Mouse (Mus musculus) G1E (cell line): ENCODE data around the gene Nrf1. TPM values are rescaled to one million over a fixed set of nuclear protein-coding genes. Genes with fewer than 3 reads are reported as not detected.

Experiments used
- ATAC-seq: 2 replicates; pipeline ENCODE4 v1.8.0; 2016; ENCODE audit warnings: mild to moderate bottlenecking; ENCODE audit not compliant: insufficient number of reproducible peaks, poor library complexity, low FRiP score, severe bottlenecking; ENCODE audit errors: extremely low read depth
- DNase-seq: peaks from one replicate; pipeline ENCODE4 v3.0.0; 2012; ENCODE audit warnings: low spot score
- H3K27me3 ChIP-seq: 2 replicates; pipeline ENCODE4 v1.6.1; 2012; ENCODE audit warnings: mild to moderate bottlenecking, low read length, inconsistent platforms; ENCODE audit not compliant: insufficient read depth
- H3K36me3 ChIP-seq: replicated peaks from 2 replicates; pipeline ENCODE3; 2012; ENCODE audit warnings: mild to moderate bottlenecking, inconsistent platforms
- H3K4me1 ChIP-seq: 2 replicates; pipeline ENCODE4 v1.6.1; 2012; ENCODE audit warnings: low read depth, low read length, inconsistent platforms, mixed read lengths; ENCODE audit not compliant: insufficient read depth
- H3K4me3 ChIP-seq: 2 replicates; pipeline ENCODE4 v1.5.1; 2012; ENCODE audit warnings: low read depth, mild to moderate bottlenecking, inconsistent platforms, low read length, moderate library complexity, mixed read lengths
- H3K9me3 ChIP-seq: replicated peaks from 2 replicates; pipeline ENCODE4 v1.6.1; 2012; ENCODE audit warnings: inconsistent platforms
- CTCF ChIP-seq: IDR thresholded peaks from 2 replicates; pipeline ENCODE4 v1.5.1; 2012; ENCODE audit warnings: low read depth, low read length, inconsistent platforms, mixed read lengths
- GATA1 ChIP-seq: IDR thresholded peaks from 2 replicates; pipeline ENCODE4 v1.6.1; 2012; ENCODE audit warnings: borderline replicate concordance, low read length, inconsistent platforms, mixed read lengths
- GATA2 ChIP-seq: IDR thresholded peaks from 2 replicates; pipeline ENCODE4 v1.6.1; 2012; ENCODE audit warnings: low read depth, low read length, inconsistent platforms, borderline replicate concordance
- POLR2AphosphoS5 ChIP-seq: IDR thresholded peaks from 2 replicates; pipeline ENCODE4 v1.6.1; 2012; ENCODE audit warnings: low read depth, low read length, inconsistent platforms; ENCODE audit not compliant: insufficient replicate concordance
- TAL1 ChIP-seq: conservative IDR thresholded peaks from 2 replicates; pipeline ENCODE4 v1.6.1; 2012; ENCODE audit warnings: low read depth, low read length, inconsistent platforms, mixed read lengths
- polyA plus RNA-seq: library from polyadenylated mRNA; stranded (reverse); fragments of >175 nt; gene quantifications from 2 replicates; pipeline ENCODE4 v1.2.3, GENCODE M21; 2012
- total RNA-seq, 2 experiments: library from RNA; stranded (forward) in 1 of 2; stranded (reverse) in 1 of 2; fragments of 200-1000 nt in 1 of 2; fragments of >200 nt in 1 of 2; fragmentation: Nextera tagmentation in 1 of 2; gene quantifications; 2 replicates each; pipeline ENCODE4 v1.2.3; 2014 to 2017

Gene Nrf1
- total and polyA plus RNA-seq, 3 experiments = 9.7 to 79.0 (median 52.4) TPM

DNA sequence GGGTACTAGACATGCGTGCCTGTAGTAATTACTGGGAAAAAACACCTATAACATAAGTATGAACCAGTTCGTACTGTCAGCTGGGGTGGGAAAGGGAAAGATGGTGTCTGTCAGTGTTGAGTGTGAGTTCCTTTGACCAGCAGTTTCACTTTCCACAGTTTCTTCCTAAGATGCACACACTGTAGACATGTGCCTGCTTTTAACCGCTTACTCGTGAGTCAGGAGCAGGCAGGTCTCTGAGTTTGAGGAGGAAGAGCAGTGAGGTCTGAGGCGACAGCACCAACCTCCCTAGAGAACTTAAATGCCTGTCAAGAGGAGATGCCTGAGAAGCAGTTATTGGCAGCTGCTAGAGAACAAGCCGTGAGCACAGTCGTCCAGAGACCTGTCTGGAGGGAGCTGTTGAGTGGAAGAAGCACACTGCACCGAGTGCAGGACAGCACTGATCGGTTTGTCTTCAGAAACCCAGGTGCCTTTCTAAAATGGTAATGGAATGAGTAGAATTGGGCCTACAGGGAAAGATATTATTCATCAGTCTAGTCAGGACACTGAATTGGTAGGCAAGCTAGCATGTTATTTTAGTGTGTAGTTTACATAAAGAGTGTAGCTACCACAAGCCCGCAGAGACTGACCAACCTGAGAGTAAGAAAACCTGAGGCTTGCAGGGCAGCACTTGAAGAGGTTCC is 62.2 kb downstream of the Nrf1 start:
- no peaks in the 10 kb centered on the region for H3K4me1 ChIP-seq
- H3K36me3 ChIP-seq = peaks cover 86% of the 10 kb centered on the region
- no peaks in the 10 kb centered on the region for H3K9me3 ChIP-seq
- TF ChIP-seq GATA1 (no peak), GATA2 (no peak), CTCF (no peak), POLR2AphosphoS5 (no peak), TAL1 (no peak)
- ATAC-seq = no peak
- H3K4me3 ChIP-seq = no peak overlapping the region
- no peak for DNase-seq
- H3K27me3 ChIP-seq = no peaks in the 10 kb centered on the region

DNA sequence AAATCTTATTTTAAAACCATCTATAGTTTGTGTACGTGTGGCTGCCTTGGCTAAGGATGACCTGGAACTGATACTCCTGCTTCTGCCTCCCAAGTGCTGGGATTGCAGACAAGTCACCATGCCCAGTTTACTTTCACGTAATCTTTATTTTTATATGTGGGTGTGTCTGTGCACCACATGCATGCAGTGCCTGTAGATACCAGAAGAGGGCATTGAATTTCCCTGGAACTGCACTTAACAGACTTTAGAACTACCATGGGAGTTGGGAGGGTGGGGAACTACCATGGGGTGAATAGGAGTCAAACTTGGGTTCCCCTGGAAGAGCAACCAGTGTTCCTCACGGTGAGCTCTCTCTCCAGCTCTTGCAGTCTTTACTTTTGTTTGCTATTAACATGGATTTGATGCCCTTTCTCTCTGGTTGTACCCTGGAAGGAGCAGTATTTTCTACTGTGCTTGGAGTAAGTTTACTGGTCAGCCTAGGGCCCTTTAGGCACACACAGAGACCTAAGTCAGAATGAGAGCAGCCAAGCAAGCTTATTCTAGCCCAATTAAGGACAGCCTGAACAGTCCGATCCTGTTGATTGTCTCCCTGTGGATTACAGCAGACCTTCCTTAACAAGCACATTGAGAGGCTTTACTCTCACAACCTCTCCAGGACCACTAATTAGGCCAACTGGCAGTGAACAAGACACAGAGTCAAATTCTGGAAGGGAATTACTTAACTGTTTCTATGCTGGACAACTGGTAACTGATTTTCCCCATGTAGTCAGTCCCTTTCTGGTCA is 64.8 kb downstream of the Nrf1 start:
- TF ChIP-seq GATA1 (no peak), TAL1 (no peak), GATA2 (no peak)
- DNase-seq (no peak), ATAC-seq (no peak)
- peaks cover 85% of the 10 kb centered on the region for H3K36me3 ChIP-seq
- H3K27me3 ChIP-seq = no peaks in the 10 kb centered on the region
- H3K4me3 ChIP-seq = no peak overlapping the region
- H3K9me3 ChIP-seq = no peaks in the 10 kb centered on the region
- no peaks in the 10 kb centered on the region for H3K4me1 ChIP-seq

GRCm38 (mm10) chr6:30114101-30114500 is 66.3 kb downstream of the Nrf1 start:
- no peak overlapping the region for H3K4me3 ChIP-seq
- H3K9me3 ChIP-seq = no peaks in the 10 kb centered on the region
- no peaks in the 10 kb centered on the region for H3K27me3 ChIP-seq
- ATAC-seq (no peak), DNase-seq (no peak)
- H3K36me3 ChIP-seq = peaks cover 87% of the 10 kb centered on the region
- no peaks in the 10 kb centered on the region for H3K4me1 ChIP-seq
- TF ChIP-seq TAL1 (no peak), CTCF (no peak), POLR2AphosphoS5 (no peak), GATA1 (no peak), GATA2 (no peak)

GRCm38 (mm10) chr6:30121152-30121551 is 73.4 kb downstream of the Nrf1 start:
- TF ChIP-seq CTCF = no peak
- TF ChIP-seq POLR2AphosphoS5 = no peak
- Histone ChIP-seq H3K27me3 (no peaks in the 10 kb centered on the region), H3K9me3 (no peaks in the 10 kb centered on the region), H3K4me3 (no peak overlapping the region), H3K4me1 (peaks cover 5% of the 10 kb centered on the region), H3K36me3 (peaks cover 87% of the 10 kb centered on the region)
- DNase-seq (no peak), ATAC-seq (no peak)

DNA sequence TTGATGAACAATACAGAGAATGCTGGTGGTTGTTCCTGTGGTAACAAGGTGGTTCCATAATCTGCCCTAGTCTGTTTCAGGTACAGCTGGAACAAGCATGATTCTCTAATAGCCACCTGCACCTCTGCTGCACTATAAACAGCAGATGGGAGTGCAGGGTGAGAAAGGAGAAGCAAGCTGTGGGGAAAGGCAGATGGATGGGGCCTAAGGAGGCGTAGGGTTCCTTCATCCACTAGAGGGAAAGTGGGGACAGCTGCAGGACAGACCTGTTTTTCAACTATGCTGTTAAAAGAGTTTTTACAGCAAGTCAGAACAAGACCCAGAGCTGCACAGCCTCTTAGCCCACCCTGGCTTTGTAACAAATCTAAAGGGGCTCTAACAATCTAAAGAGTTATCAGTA is 73.8 kb downstream of the Nrf1 start:
- no peaks in the 10 kb centered on the region for H3K27me3 ChIP-seq
- peaks cover 9% of the 10 kb centered on the region for H3K4me1 ChIP-seq
- H3K36me3 ChIP-seq = peaks cover 87% of the 10 kb centered on the region
- no peak for DNase-seq
- H3K4me3 ChIP-seq = no peak overlapping the region
- no peak for ATAC-seq
- no peaks in the 10 kb centered on the region for H3K9me3 ChIP-seq
- no peak for TF ChIP-seq POLR2AphosphoS5
- TF ChIP-seq TAL1 = no peak
- no peak for TF ChIP-seq CTCF
- no peak for TF ChIP-seq GATA2
- TF ChIP-seq GATA1 = no peak

DNA sequence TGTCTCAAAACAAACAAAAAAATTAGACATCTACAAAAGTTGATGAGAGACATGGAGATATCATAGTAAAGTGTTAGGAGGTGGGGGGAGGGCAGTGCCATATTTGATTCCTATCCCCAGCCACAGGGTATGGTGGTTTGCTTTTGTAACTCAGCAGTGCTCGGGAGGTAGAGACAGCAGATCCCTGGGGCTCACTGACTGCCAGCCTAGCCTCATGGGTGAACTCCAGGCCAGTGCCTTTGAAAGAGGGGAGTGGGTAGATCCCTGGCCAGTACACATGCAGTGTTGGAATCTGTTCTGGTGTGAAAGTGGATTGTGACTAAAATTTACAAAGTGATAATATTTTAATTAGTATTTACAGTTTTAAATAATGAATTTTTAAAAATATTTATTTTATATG is 75.6 kb downstream of the Nrf1 start:
- peaks cover 16% of the 10 kb centered on the region for H3K4me1 ChIP-seq
- no peak overlapping the region for H3K4me3 ChIP-seq
- H3K27me3 ChIP-seq = no peaks in the 10 kb centered on the region
- ATAC-seq (no peak), DNase-seq (no peak)
- peaks cover 89% of the 10 kb centered on the region for H3K36me3 ChIP-seq
- H3K9me3 ChIP-seq = no peaks in the 10 kb centered on the region
- TF ChIP-seq CTCF (no peak), GATA1 (no peak), POLR2AphosphoS5 (no peak), TAL1 (no peak), GATA2 (no peak)
